Mouse (Mus musculus): ENCODE data around the gene Ncaph2. TPM values are rescaled to one million over a fixed set of nuclear protein-coding genes. Genes with fewer than 3 reads are reported as not detected.

Ncaph2 gene
- total RNA-seq, 2 experiments from 2014 or later = 108 TPM

DNA sequence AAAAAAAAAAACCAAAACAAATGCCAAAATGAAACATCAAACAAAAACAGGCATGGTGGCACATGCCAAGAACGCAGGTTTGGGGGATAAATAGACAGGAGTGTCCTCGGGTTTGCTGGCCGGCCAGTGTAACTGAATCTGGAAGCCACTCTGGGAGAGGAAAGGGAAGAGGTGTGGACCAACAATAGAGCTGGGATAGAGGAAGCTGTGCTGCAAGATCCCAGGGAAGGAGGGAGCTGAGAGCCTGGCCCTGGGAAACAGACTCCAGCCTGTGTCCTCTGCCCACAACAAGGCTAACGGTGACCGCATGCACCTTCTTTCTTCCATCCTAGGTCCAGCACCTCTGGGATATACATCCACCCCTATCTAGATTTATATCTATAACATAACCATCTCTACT is 5.1 kb upstream of the Ncaph2 start:
- DNase-seq (ENCODE audit: extremely low spot score in 1 of 2, low spot score in 2 of 2) = no peak
- no peak for TF ChIP-seq CTCF (IDR thresholded peaks at IDR 0.05)
- H3K27ac ChIP-seq = no peak overlapping the region
- intact Hi-C loops (cut with DNase I) = no loop called here
- H3K4me3 ChIP-seq = no peak overlapping the region

DNA sequence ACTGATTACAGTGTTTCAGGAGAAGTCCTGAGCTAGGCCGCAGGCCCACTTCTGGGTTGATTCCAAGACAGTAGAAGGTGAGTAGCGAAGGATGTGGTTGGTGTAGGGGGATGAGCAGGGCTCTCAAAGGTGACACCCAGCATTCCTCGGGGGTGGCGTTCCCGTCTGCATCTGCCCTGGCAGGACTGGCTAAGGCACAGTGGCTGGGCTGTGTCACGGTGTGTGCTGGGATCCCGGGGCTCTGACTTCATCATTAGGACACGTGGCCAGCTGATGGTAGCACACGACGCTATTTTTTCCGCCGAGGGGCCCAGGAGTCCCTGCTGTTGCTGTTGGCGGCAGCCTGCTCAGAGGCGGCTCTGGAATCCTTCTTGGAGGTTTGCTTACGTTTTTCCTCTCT is 4.2 kb upstream of the Ncaph2 start:
- no peak overlapping the region for H3K4me3 ChIP-seq
- no peak overlapping the region for H3K27ac ChIP-seq
- TF ChIP-seq CTCF (IDR thresholded peaks at IDR 0.05) = no peak
- intact Hi-C loops (cut with DNase I) = no loop called here
- DNase-seq (ENCODE audit: extremely low spot score in 1 of 2, low spot score in 2 of 2) = no peak

DNA sequence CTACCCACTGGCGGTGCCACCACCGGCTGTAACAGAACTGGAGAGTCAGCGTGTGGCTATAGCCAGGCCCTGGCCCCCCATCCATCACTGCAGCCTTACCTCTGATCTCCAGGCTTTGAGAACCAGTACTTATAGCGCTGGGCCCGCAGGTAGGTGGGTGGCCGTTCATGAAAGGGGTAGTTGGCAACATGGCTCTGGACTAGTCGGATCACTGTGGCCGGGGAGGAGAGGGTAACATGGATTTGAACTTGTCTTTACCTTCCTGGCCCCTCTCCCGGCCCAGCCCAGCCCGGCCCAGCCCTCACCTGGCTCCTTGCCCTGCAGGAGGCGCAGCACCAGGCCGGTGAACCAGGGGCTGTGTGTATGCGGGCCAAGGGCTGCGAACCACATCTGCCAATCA is 3.5 kb upstream of the Ncaph2 start:
- no peak for DNase-seq (ENCODE audit: extremely low spot score in 1 of 2, low spot score in 2 of 2)
- Histone ChIP-seq H3K27ac (no peak overlapping the region), H3K4me3 (no peak overlapping the region)
- intact Hi-C loops (cut with DNase I) = no loop called here
- no peak for TF ChIP-seq CTCF (IDR thresholded peaks at IDR 0.05)

DNA sequence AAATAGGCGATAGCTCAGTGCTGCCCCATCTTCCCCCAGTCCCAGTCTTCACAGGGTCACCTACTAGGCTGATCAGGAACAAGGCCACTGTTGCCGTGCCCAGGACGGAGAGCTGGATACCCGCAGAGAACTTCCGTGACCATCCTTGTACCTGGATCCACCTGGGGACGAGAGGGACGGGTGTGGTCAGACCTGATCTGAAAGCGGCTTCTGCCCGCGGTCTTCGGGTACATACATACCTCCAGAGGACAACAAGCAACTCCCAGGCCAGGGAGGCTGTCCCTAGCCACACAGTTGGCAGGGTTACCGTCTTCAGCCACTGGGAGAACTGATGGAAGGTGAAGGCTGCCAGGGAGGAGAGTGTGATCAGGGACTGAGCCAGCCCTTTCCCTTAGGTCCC is 2.7 kb upstream of the Ncaph2 start:
- TF ChIP-seq CTCF (IDR thresholded peaks at IDR 0.05) = no peak
- intact Hi-C loops (cut with DNase I) = no loop called here
- DNase-seq (ENCODE audit: extremely low spot score in 1 of 2, low spot score in 2 of 2) = no peak
- Histone ChIP-seq H3K27ac (no peak overlapping the region), H3K4me3 (no peak overlapping the region)

DNA sequence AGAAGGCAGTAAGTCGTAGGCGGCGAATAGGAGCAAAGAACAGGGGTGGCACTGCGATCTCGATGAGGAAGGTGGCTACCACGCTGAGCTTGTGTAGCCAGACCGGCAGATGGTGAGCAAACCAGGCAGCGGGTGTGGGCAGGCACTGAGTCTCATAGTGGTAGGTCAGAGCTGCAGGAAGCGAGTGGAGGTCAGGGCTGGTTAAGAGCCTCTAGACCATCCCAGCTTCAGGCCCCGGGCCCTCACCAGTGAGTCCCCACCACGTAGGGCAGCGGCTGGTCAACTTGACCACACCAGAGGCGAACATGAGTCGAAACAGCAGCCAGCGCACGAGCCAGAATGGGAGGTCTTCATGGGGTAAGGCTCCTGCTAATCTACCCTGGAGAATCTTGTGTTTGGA is 1.7 kb upstream of the Ncaph2 start:
- Histone ChIP-seq H3K27ac (no peak overlapping the region), H3K4me3 (no peak overlapping the region)
- intact Hi-C loops (cut with DNase I) = loop anchor here (2.0 kb wide), 1 partner anchor 39 kb away; the partner anchor contains the start of gene Sbf1
- TF ChIP-seq CTCF (IDR thresholded peaks at IDR 0.05) = no peak
- no peak for DNase-seq (ENCODE audit: extremely low spot score in 1 of 2, low spot score in 2 of 2)

DNA sequence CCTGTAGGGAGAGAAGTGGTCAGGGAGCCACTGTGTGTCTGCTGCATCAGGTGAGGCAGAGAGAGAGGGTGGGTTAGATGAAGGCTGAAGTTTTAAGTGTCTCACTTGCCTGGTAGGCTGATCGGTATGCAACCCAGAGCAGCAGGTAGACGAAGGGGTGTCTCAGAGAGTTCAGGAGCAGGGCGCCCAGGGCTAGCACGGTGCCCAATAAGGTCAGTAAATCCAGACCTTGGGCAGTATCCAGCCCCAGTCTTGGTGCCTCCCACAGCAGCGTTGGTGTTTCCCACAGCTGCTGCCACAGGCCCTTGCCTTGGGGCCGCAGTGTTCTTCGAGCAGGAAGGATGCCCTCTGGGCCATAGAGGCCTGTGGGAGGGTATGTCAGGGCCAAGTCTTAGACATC is 1.1 kb upstream of the Ncaph2 start:
- intact Hi-C loops (cut with DNase I) = loop anchor here (2.0 kb wide), 1 partner anchor 40 kb away; the partner anchor contains the start of gene Sbf1
- peak overlapping the region; percentile 87 for H3K4me3 ChIP-seq
- no peak for DNase-seq (ENCODE audit: extremely low spot score in 1 of 2, low spot score in 2 of 2)
- H3K27ac ChIP-seq = no peak overlapping the region
- no peak for TF ChIP-seq CTCF (IDR thresholded peaks at IDR 0.05)

DNA sequence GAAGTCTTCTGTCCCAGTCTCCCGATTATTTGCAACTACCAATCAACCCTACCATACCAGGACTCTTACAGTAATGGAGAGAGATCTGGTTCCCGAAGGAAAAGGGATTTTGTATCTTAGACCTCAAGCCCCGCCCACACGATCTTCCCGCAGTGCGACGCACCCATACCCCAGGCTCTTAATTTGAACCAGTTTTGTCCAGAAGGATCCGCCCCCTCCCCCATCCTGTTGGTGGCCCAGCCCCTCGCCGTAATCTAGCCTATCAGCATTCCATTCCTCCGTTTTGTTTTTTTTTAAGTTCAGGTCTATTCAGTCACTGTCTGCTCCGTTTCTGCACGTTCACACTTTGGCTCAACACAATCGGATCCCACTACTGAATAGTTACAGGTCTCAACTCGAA is 853 bp downstream of the Ncaph2 start:
- intact Hi-C loops (cut with DNase I) = loop anchor here (2.0 kb wide), 1 partner anchor 16 kb away; the partner anchor contains the start of gene Sco2
- Histone ChIP-seq H3K27ac (peak overlapping the region; percentile 82), H3K4me3 (peak overlapping the region; percentile 87)
- peak in 1 of 2 experiments; percentile 40 for DNase-seq (ENCODE audit: extremely low spot score in 1 of 2, low spot score in 2 of 2)
- no peak for TF ChIP-seq CTCF (IDR thresholded peaks at IDR 0.05)

DNA sequence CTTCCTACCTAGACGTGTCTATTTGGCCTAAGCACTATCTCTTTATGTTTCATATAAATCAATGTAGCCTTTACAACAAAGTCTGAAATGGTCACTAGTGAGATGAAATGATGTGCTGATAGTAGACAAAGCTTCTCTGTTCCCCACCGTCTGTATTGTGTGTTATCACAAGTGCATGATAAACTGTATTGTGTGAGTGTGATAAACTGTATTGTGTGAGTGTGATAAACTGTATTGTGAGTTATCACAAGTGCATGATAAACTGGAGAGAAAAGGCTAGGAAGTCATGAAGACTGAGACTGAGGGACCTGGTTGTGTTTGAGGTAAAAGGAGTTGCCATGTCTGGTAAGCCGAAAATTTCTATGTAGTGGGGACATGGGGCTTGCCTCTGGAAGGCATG is 3.3 kb downstream of the Ncaph2 start:
- Histone ChIP-seq H3K4me3 (no peak overlapping the region), H3K27ac (no peak overlapping the region)
- intact Hi-C loops (cut with DNase I) = no loop called here
- no peak for DNase-seq (ENCODE audit: extremely low spot score in 1 of 2, low spot score in 2 of 2)
- TF ChIP-seq CTCF (IDR thresholded peaks at IDR 0.05) = no peak

DNA sequence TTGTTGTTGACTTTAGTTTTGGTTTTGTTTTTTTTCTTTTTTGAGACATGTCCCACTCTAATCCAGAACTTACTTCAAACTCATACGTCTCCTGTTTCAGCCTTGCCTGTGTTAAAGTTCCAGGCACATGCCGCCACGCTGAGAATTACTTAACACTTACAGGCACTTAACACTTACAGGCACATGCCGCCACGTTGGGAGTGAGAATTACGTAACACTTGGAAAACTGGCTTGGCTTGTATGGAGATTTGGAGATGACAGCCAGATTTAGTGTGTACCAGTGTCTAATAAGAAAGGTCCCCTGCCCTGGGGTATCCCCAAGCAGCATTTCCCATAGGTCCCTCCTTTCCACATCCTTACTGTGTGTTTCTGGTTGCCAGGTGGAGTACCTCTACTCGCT is 7.5 kb downstream of the Ncaph2 start:
- TF ChIP-seq CTCF (IDR thresholded peaks at IDR 0.05) = no peak
- Histone ChIP-seq H3K4me3 (no peak overlapping the region), H3K27ac (no peak overlapping the region)
- intact Hi-C loops (cut with DNase I) = no loop called here
- DNase-seq (ENCODE audit: extremely low spot score in 1 of 2, low spot score in 2 of 2) = no peak

DNA sequence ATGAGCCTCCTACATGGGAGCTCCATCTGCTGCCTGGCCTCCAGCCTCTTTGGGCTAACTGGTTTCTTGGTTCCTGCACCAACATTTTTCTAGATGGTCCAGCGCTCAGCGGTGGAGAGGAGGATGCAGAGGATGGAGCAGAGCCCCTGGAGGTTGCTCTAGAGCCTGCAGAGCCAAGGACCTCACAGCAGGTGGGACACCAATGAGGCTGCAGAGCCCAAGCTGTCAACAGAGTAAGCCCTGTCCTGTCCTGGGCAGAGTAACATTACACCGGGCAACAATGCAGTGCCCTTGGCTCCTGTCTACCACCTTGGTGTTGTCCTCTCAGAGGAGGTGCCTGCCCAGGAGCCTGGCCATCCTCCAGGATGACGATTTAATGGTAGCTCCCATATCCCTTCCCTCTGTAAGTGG is 9.6 kb downstream of the Ncaph2 start:
- no peak overlapping the region for H3K27ac ChIP-seq
- H3K4me3 ChIP-seq = no peak overlapping the region
- DNase-seq (ENCODE audit: extremely low spot score in 1 of 2, low spot score in 2 of 2) = no peak
- no peak for TF ChIP-seq CTCF (IDR thresholded peaks at IDR 0.05)
- intact Hi-C loops (cut with DNase I) = no loop called here

DNA sequence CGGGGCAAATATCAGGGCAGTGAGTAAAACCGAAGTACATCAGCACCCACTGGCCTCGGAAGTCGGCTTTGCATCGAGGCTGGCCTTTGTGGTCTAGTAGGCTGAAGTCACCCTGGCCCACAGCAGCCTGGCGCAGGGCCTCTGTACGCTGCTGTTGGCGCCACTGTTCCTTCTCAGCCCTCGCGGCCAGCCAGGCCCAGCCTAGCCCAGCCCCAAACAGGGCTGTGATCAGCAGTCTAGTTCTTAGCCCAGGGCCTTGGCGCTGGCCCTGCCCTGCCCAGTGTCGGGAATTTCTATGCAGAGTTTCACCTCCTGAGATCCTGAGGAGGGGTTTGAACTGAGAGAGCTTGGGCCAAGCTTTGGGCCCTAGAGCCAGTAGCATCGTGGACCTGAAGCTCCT is 16.5 kb downstream of the Ncaph2 start:
- intact Hi-C loops (cut with DNase I) = loop anchor here (2.0 to 5.0 kb wide), 2 partner anchors 15 to 95 kb away; no protein-coding TSS in a partner anchor
- H3K27ac ChIP-seq = no peak overlapping the region
- TF ChIP-seq CTCF (IDR thresholded peaks at IDR 0.05) = no peak
- no peak for DNase-seq (ENCODE audit: extremely low spot score in 1 of 2, low spot score in 2 of 2)
- H3K4me3 ChIP-seq = no peak overlapping the region

DNA sequence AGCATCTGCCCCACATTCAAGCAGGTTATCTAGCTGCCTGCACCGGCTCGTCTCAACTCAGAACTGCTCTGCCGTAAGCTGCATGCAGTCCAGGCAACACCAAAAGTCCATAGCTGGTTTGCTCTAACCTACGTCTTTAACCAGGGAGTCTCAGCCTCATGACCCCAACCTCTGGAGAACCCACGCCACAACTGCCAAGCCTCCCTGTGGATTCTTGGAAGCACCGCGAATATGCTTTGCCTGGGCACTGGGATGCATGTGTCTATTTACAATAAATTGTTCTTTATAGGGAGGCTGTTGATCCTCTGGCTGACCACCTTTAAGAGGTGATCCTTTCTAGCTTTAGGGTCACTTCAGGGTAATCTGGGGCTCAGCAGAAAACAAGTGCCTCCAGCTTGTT is 17.0 kb downstream of the Ncaph2 start:
- TF ChIP-seq CTCF (IDR thresholded peaks at IDR 0.05) = no peak
- peak overlapping the region; percentile 83 for H3K4me3 ChIP-seq
- DNase-seq (ENCODE audit: extremely low spot score in 1 of 2, low spot score in 2 of 2) = no peak
- H3K27ac ChIP-seq = peak overlapping the region; percentile 98
- intact Hi-C loops (cut with DNase I) = loop anchor here (2.0 to 5.0 kb wide), 2 partner anchors 16 to 95 kb away; no protein-coding TSS in a partner anchor

DNA sequence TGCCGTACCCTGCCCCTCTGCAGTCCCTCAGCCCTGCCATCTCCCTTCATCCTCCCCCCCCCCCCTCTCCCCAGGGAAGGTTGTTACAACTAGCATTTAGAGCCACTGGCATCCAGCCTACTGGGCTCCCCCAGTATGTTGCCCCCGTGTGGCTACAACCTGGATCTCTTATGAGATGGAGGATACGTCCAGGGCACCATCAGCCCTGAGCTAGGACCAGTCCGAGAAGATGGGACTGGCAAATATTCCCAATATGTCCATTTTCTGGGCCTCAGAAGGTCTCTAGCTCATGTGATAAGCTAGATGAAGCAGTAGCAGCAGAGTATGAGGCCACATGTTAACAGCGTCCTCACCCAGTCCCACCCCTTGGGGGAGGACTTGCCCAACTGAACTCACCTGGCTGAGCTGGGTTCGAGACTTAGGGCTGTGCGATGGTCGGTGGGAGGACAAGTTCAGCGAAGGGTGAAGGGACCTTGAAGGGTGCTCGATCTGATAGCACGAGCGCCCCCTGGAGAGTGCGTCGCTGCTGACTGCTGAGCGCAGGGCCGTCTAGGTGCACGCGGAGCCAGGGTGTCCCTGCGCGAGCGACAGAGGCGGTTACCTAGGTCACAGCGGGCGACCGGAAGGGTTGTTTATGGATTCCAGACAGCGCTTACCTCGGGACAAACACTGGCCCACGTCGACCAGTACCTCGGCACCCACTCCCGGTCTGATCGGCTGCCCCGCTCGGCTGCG is 17.7 kb downstream of the Ncaph2 start:
- TF ChIP-seq CTCF (IDR thresholded peaks at IDR 0.05) = peak; percentile 63
- DNase-seq (ENCODE audit: extremely low spot score in 1 of 2, low spot score in 2 of 2) = peak; percentile 82 to 83
- peak overlapping the region; percentile 83 for H3K4me3 ChIP-seq
- intact Hi-C loops (cut with DNase I) = loop anchor here (1.0 to 5.0 kb wide), 3 partner anchors 16 to 94 kb away; partner anchors contain the start of gene Sbf1
- peak overlapping the region; percentile 98 for H3K27ac ChIP-seq
